Mouse (Mus musculus) frontal cortex, postnatal 10 days (tissue): Measurements from ENCODE around the gene Olfr1280.
"Not testable (repeated sequence)": the region's sequence is repeated elsewhere in the genome, so short reads cannot be mapped to it uniquely, and the experiment has no call there.

Source experiments
- DNase-seq, 2 experiments: peaks; one replicate each; pipeline ENCODE4 v3.0.0; 2022; ENCODE audit warnings: low spot score in 2 of 2, mixed read lengths in 1 of 2

Olfr1280 gene

GRCm38 (mm10) chr2:111313717-111314116 is at the start of gene Olfr1280:
Olfr1280 (plus strand) TSS chr2:111314017.
- no peak for DNase-seq

GRCm38 (mm10) chr2:111274006-111274405 is 39.8 kb upstream of the Olfr1280 start, which contains the start of gene Olfr1277:
Olfr1277 (minus strand) TSS chr2:111274106.
- DNase-seq = no peak

- DNase-seq = no peak
Observed at GRCm38 (mm10) chr2:111289836-111290235, 24.0 kb upstream of the Olfr1280 start, which contains the start of gene Olfr1278. Olfr1278 (plus strand) TSS chr2:111290136.

- DNase-seq = no peak
Observed at GRCm38 (mm10) chr2:111298541-111298940, 15.3 kb upstream of the Olfr1280 start.

GRCm38 (mm10) chr2:111300374-111300773 is 13.4 kb upstream of the Olfr1280 start, which contains the start of gene Olfr1279:
Olfr1279 (plus strand) TSS chr2:111300635.
- no peak for DNase-seq

- no peak for DNase-seq
Observed at GRCm38 (mm10) chr2:111326220-111326619, 12.4 kb downstream of the Olfr1280 start, which contains the start of gene Olfr1281. Olfr1281 (plus strand) TSS chr2:111326520.

- DNase-seq = not testable (repeated sequence)
Observed at GRCm38 (mm10) chr2:111333721-111334120, 19.9 kb downstream of the Olfr1280 start.

GRCm38 (mm10) chr2:111335976-111336375 is 22.2 kb downstream of the Olfr1280 start, which contains the start of gene Olfr1282:
Olfr1282 (minus strand) TSS chr2:111336076.
- DNase-seq = no peak

GRCm38 (mm10) chr2:111366490-111366889 is 52.7 kb downstream of the Olfr1280 start, which contains the start of gene Olfr1283:
Olfr1283 (plus strand) TSS chr2:111366790.
- DNase-seq = no peak

- no peak for DNase-seq
Observed at GRCm38 (mm10) chr2:111375222-111375621, 61.4 kb downstream of the Olfr1280 start, which contains the start of gene Olfr1284. Olfr1284 (plus strand) TSS chr2:111375522.
